Mouse (Mus musculus) natural killer cell, adult 2 months (primary cell): ENCODE data around the gene Xrcc4.
A peak's percentile ranks its signal among the peaks of the same experiment; 100 is the strongest.
"Not testable (repeated sequence)": the region's sequence is repeated elsewhere in the genome, so short reads cannot be mapped to it uniquely, and the experiment has no call there.

Experiments used
- DNase-seq, 2 experiments: peaks; one replicate each; pipeline ENCODE4 v3.0.0; 2022; ENCODE audit warnings: low spot score in 2 of 2

The Xrcc4 gene

DNA sequence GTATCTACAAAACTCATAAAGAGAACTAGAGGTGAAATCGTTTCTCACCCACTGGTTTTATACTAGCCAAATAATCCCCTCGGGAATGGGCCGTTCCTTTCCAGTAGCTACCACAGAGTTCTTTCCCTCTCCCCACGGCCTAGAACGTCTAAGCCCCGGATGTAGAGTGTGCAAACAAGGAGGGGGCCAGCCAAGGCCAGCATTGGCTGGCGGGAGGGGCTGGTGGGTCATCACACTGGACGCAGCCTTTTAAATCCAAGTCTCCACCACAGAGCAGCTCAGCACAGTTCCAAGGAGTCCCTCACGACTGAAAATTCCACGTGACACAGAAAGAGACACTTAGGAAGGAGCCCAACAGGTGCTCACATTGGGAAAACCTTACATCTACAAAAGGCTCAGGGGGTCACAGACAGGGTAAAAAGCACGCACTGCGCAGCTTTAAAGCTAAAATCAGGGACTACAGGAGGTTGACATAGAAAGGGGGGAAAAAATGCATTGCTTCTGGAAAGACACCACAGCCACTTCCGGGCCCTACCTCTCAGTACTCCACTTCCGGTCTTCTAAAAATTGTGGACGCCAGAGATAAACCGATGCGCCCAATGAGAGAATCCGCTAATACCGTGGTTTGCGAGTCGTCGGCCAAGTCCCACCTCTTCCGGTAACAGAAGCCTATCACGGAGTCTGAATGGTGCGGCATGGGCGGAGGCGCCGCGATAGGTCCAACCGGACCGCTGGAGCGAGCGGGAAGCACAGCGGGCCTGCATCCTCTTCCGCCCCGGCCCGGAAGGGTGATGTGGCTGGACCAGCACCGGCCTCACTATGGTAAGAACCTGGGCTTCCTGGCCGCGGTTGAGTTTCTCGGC lies at the start of gene Xrcc4, which contains the start of gene Tmem167:
Xrcc4 (minus strand) TSS at position 647 of the 863 bp plus-strand sequence.
Tmem167 (plus strand) TSS at position 162 of the 863 bp plus-strand sequence.
- peak; percentile 93 to 94 for DNase-seq

DNA sequence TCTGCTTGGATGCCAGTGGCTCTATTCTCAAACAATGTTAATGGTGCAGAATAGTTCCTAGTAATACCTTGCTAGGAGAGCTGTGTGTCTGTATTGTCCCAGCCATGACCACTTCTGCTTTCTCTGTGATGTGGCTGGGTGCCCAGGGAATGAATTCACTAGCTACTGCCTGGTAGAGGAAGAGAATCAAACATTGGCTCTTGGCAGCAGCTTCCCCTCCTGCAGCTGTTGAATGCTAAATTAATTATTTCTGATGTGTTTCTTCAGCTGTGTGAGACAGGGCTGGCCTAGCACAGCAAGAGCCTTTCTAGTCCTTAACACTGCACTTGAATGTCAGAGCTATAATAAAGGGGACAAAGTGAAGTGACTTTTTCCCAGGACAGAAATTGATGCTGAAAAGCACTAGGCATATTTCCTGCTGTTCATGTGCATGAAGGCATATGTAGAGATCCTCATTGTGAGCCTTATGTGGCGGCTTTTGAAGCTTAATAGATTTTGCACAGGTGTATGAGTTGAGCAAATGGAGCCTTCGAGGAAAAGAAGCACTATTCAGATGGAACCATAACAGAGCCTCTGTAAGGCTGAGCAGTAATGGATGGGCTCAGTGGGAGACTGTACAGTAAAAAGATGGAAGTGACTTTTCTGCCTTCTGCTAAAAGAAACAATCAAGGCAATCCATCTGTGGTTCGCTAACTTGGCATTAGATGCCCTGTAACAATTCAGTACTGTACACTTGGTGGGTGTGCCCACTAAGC lies 46.9 kb upstream of the Xrcc4 start:
- DNase-seq = no peak

DNA sequence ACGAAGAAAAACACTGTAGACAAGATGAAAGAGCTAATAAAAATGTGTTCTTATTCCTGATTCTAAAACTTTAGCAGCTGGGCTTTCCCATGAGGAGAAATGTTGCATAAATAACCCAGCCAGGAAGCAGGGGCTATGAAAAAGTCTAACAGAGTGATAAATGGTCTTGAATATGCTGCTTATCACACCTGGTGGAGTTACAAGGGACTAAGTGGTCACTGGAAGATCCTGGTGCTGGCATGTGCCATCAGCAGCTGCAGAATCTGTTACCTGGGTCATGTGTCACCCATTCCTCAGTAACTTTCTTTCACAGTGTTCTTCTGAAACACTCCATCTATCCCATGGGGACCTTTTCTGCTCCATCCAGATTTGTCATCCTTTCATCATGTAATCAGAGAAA lies 22.3 kb upstream of the Xrcc4 start:
- no peak for DNase-seq

DNA sequence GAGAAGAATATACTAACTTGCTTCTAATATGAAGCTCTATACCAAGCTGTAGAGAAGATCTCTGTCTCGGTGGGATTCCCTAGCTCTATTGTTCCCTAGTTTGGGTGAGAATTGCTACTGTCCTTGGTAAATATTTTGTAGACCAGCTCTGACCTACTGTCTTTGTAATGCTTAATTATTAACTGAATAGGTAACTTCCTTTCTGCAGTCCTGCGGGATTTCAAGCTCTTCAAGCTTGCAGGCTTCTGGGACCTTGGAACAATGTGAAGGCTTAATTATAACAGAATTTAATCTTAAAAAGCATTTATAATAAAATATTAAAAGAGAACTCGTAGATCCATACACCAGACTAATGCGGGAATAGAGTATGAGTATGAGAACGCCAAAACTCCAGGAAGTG lies 19.3 kb upstream of the Xrcc4 start:
- not testable (repeated sequence) for DNase-seq

- DNase-seq = no peak
Observed at GRCm38 (mm10) chr13:90106139-90106538, 16.7 kb upstream of the Xrcc4 start.

DNA sequence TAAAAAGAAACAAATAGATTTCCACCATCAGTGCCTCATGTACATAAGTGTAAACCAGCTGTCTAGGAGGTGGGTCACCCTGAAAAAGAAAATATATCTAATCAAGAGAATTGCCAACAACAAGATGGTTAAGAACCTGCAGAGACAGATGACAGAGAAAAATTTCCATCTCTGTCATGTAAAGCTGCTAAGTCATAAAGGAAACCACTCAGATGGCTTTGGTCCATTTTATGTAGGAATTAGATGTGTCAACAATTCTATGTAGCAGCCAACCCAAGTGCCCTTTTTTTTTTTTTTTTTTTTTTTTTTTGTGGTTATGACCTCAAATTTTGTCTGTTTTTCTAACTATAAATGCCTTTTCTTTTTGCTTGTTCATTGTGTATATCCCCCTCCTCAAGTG lies 12.1 kb upstream of the Xrcc4 start:
- no peak for DNase-seq

GRCm38 (mm10) chr13:90089825-90090183 lies 396 bp upstream of the Xrcc4 start:
- no peak for DNase-seq

- no peak for DNase-seq
Observed at GRCm38 (mm10) chr13:90061877-90062276, 27.5 kb downstream of the Xrcc4 start.

DNA sequence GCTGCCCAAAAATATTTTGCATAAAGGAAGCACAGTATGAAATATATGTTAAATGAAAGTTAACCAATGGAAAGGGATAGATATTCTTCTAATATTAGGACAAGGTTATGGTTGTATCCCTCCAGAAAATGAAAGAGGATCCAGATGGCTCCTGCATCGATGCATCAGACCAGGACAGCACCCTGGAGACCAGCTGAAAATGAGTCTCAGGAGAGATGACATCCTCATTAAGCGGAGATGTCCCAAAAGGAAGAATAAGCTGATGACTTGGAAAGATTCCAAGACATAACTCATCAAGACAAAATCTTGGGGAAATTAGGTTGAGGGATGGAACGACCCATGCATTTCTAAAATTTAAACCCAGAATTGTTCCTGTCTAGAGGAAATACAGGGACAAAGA lies 37.0 kb downstream of the Xrcc4 start:
- no peak for DNase-seq

GRCm38 (mm10) chr13:90051735-90052134 lies 37.7 kb downstream of the Xrcc4 start:
- peak in 1 of 2 experiments; percentile 11 for DNase-seq

- DNase-seq = no peak
Observed at GRCm38 (mm10) chr13:90039613-90040012, 49.8 kb downstream of the Xrcc4 start.

DNA sequence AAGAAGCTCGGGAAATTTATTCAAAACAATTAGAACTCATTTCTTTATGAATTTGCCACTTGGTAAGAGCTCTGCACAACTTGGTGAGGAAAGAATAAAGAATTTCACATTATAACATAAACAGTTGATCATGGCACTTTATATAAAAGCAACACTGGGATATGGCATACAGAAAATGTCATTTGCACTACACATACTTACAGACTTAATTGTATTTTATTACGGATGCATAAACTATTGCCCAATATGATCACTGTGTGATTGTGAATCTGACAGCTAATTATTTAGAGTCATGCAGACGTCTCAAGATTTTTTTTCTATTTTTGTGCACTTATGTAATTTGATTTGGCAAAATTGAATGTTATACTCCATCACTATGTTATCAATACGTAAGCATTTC lies 56.4 kb downstream of the Xrcc4 start:
- DNase-seq = no peak

DNA sequence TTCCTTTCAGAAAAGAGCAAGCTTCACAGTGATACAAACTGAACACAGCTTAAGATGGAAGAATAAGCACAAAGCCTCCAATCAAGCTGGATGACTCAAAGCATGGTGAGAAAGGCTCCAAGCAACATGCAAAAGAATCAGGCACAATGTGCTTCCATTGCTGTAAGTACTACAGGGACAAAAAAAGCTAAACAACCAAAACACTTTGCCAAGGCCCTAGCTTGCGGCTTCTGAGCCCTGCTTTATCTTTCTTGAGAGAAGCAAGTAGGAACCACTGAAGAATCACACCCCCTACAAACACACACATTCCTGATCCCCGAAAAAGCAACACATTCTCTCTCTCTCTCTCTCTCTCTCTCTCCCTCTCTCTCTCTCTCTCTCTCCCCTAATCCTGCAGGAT lies 56.9 kb downstream of the Xrcc4 start:
- DNase-seq = no peak

- DNase-seq = no peak
Observed at GRCm38 (mm10) chr13:90030911-90031310, 58.5 kb downstream of the Xrcc4 start.

- no peak for DNase-seq
Observed at GRCm38 (mm10) chr13:90012620-90013019, 76.8 kb downstream of the Xrcc4 start.

DNA sequence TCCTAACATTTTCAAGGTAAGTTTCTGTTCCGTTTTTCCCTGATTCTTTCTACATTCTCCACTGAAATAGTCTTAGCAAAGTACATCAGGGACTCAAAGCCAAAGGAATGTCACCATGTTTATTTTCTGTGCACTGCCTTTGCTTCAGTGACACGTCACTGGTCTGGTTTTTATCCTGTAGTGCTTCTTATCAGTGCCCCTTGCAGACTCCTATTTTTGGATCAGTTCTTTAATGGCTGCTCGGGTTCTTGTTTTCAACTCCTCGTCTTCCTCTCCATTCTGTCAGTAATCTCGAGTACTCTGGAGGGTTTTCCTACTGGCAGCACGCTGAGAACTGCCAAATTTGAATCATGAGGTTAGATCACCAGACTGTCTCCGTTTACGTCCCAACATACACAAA lies 77.2 kb downstream of the Xrcc4 start:
- DNase-seq = no peak

- DNase-seq = no peak
Observed at GRCm38 (mm10) chr13:90011129-90011528, 78.3 kb downstream of the Xrcc4 start.

GRCm38 (mm10) chr13:90009786-90010185 lies 79.6 kb downstream of the Xrcc4 start:
- DNase-seq = no peak

DNA sequence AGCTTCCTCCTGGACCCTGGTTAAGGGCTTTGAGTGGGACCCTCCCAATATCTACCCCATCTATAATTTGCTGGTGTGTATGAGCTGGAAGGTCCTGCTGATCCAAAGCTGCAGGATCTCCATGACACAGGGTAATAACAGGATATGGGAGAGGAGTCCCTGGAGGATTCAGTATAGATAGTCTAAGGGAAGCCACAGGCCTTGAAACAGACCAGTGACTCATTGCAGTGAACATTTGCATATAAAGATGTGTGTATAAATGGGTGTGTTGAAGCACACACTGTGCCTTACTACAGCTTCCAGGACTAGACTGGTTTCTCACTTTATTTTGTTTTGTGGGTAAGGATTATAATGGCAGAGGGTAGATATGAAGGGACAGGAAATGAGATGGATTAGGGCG lies 83.8 kb downstream of the Xrcc4 start:
- no peak for DNase-seq

DNA sequence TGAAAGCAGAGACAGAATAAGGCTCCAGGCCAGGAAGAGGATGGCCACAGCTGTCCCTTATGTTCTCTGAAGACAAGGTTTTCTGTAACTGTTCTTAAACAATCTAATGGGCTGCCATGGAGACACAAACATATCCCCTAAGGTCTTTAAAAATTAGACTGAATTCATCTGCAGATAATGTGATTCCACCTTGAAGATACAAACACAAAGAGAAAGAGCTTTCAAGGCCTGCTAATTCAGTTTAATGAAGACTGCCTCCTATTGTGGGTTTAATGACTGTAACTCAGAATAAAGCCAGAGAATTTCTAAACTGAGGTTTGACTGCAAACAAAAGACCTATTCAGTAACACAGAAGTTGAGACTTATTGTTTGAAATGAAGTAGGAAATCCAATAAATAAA lies 91.9 kb downstream of the Xrcc4 start:
- DNase-seq = no peak

DNA sequence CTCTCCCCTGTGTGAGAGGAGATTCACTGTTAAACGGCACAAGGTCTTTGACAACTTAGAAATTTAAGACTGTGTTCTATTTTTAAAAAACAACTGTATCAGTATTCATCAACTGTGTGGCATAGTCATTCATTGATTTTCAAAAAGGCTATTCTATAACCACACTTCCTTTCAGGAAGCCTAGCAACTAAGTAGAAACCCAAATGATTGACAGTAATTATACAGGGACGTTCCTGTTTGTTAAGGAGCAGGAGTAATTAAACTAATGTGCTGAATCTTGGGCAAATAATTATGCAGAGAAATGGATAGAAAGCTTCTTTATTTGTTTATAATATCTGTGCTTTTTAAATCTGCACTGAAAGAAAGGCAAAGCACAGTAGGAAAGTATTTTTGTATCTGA lies 103.3 kb downstream of the Xrcc4 start:
- DNase-seq = no peak

DNA sequence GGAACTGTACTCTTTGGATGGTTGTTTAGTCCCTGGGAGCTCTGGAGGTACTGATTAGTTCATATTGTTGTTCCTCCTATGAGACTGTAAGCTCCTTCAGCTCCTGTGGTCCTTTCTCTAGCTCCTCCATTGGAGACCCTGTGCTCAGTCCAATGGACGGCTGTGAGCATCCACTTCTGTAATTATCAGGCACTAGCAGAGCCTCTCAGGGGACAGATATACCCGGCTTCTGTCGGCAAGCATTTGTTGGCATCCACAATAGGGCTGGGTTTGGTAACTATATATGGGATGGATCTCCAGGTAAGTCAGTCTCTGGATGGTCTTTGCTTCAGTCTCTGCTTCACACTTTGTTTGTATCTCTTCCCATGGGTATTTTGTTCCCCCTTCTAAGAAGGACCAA lies 118.5 kb downstream of the Xrcc4 start:
- no peak for DNase-seq

DNA sequence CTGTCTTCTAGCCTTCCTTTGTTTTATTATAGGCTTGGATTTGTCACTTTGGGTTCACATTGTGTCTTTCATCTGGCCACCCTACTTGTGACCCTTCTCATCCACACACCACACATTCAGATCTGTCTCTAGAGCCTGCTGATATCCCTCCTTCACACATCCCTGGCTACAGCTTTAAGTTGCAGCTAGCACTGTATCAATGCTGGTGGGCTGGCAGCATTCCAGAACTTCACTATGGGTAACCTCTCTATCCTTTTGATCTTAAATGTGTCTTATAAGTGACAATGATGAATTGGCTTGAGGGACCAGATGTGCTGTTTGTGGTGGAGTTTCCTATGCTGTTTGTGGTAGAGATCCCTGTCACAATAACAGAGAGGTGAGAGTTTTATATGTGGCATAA lies 120.7 kb downstream of the Xrcc4 start:
- no peak for DNase-seq
